Comparison of ENCODE assay signal across 9 mouse cellular contexts in genomic region chr4:133440377-133440795, GRCm38 (mm10). TPM values are rescaled to one million over a fixed set of nuclear protein-coding genes. Genes with fewer than 3 reads are reported as not detected.
A peak's percentile ranks its signal among the peaks of the same experiment; 100 is the strongest.
DNase-seq lines count a peak whose midpoint lies in the region; ATAC-seq and TF ChIP-seq lines count a peak whose summit lies in the region.
"Had no signal": no experiment of that assay in that cellular context is flagged by ENCODE, and none has a peak within 500 bp of the region (broad histone marks: within the 10 kb centered on the region; RNA-seq: fewer than 3 reads in every experiment).

No protein-coding gene starts in this region.

- WGBS in embryonic facial prominence, embryonic 12.5 days, result 3% methylated on average over 6 of the region's 6 CpGs
- 7% methylated on average over 6 of the region's 6 CpGs for WGBS in intestine, embryonic 15.5 days
- 3% methylated on average over 6 of the region's 6 CpGs for WGBS in neural tube, embryonic 13.5 days

- no peaks in the 10 kb centered on the region for H3K36me3 ChIP-seq in embryonic facial prominence, embryonic 12.5 days
- H3K36me3 ChIP-seq in intestine, embryonic 15.5 days, result no peaks in the 10 kb centered on the region
- no peaks in the 10 kb centered on the region for H3K36me3 ChIP-seq in neural tube, embryonic 13.5 days

- H3K9ac ChIP-seq in embryonic facial prominence, embryonic 12.5 days, result no peak overlapping the region
- H3K9ac ChIP-seq in intestine, embryonic 15.5 days, result no peak overlapping the region
- H3K9ac ChIP-seq in neural tube, embryonic 13.5 days, result peak overlapping the region; percentile 55; the same call in 1 of the 2 replicates

- intact Hi-C loops in left cerebral cortex, postnatal 4 days (cut with DNase I), result no loop called here
- intact Hi-C loops in left cerebral cortex, adult 2 months (cut with DNase I), result no loop called here

- no peak for TF ChIP-seq CTCF in left cerebral cortex, adult 2 months (IDR thresholded peaks at IDR 0.05)

- peak; percentile 73 for ATAC-seq in embryonic facial prominence, embryonic 12.5 days (ENCODE audit: insufficient number of reproducible peaks, insufficient read depth, low FRiP score, low TSS enrichment)
- peak; percentile 94 for ATAC-seq in intestine, embryonic 15.5 days
- peak; percentile 86 for ATAC-seq in neural tube, embryonic 13.5 days (ENCODE audit: low read depth)
- ATAC-seq: Patski had no signal

- H3K27me3 ChIP-seq in embryonic facial prominence, embryonic 12.5 days, result no peaks in the 10 kb centered on the region
- H3K27me3 ChIP-seq in intestine, embryonic 15.5 days (replicated peaks), result no peaks in the 10 kb centered on the region
- no peaks in the 10 kb centered on the region for H3K27me3 ChIP-seq in neural tube, embryonic 13.5 days
- H3K27me3 ChIP-seq: Patski had no signal

- peak overlapping the region; percentile 47 for H3K4me2 ChIP-seq in embryonic facial prominence, embryonic 12.5 days (replicated peaks)
- peak overlapping the region; percentile 59 for H3K4me2 ChIP-seq in intestine, embryonic 15.5 days (replicated peaks)
- peak overlapping the region; percentile 49 for H3K4me2 ChIP-seq in neural tube, embryonic 13.5 days

- H3K9me3 ChIP-seq in embryonic facial prominence, embryonic 12.5 days, result no peaks in the 10 kb centered on the region
- no peaks in the 10 kb centered on the region for H3K9me3 ChIP-seq in intestine, embryonic 15.5 days
- H3K9me3 ChIP-seq in neural tube, embryonic 13.5 days, result no peaks in the 10 kb centered on the region

- peak overlapping the region; percentile 17; the same call in 1 of the 2 replicates for H3K4me3 ChIP-seq in embryonic facial prominence, embryonic 12.5 days
- peak overlapping the region; percentile 4 for H3K4me3 ChIP-seq in intestine, embryonic 15.5 days (replicated peaks)
- H3K4me3 ChIP-seq in neural tube, embryonic 13.5 days, result 0 out of 2 replicates have a peak overlapping the region, but pooled peaks have one; percentile 8
- H3K4me3 ChIP-seq in left cerebral cortex, adult 2 months, result no peak overlapping the region

- DNase-seq in left cerebral cortex, postnatal 4 days, result peak; percentile 40
- no peak for DNase-seq in left cerebral cortex, adult 9 months (ENCODE audit: low spot score in 2 of 2)
- DNase-seq in cerebellum, postnatal 4 days (ENCODE audit: low spot score in 2 of 2), result no peak
- DNase-seq in cerebellum, postnatal 36 days, result no peak
- no peak for DNase-seq in left cerebral cortex, adult 2 months (ENCODE audit: extremely low spot score in 1 of 2, low spot score in 2 of 2)

- H3K4me1 ChIP-seq in embryonic facial prominence, embryonic 12.5 days, result peaks cover 36% of the 10 kb centered on the region
- peaks cover 30% of the 10 kb centered on the region for H3K4me1 ChIP-seq in intestine, embryonic 15.5 days (replicated peaks)
- H3K4me1 ChIP-seq in neural tube, embryonic 13.5 days (replicated peaks), result peaks cover 26% of the 10 kb centered on the region

- H3K27ac ChIP-seq in embryonic facial prominence, embryonic 12.5 days, result peak overlapping the region; percentile 94
- H3K27ac ChIP-seq in intestine, embryonic 15.5 days, result peak overlapping the region; percentile 92
- peak overlapping the region; percentile 85 for H3K27ac ChIP-seq in neural tube, embryonic 13.5 days (replicated peaks)
- H3K27ac ChIP-seq in left cerebral cortex, adult 2 months, result no peak overlapping the region

RNA-seq across cellular contexts. Expression of gene Tent5b, which starts 39.5 kb away (rescaled TPM):
- not detected for total RNA-seq in left cerebral cortex, postnatal 4 days (2021)
- 1.9 and 2.1 TPM in 2 replicates for polyA plus RNA-seq in embryonic facial prominence, embryonic 12.5 days (2016; fragmentation: Nextera tagmentation; extraction: Ambion mirVana)
- polyA plus RNA-seq in intestine, embryonic 15.5 days (2015; fragmentation: Nextera tagmentation; extraction: Ambion mirVana), result 0.82 and 0.94 TPM in 2 replicates
- polyA plus RNA-seq in neural tube, embryonic 13.5 days (2015; fragmentation: Nextera tagmentation; extraction: Ambion mirVana), result 0.14 and 0.33 TPM in 2 replicates
- total RNA-seq in left cerebral cortex, adult 2 months (2021), result not detected

RNA-seq across cellular contexts. Expression of gene Trnp1, which starts 58.0 kb away (rescaled TPM):
- total RNA-seq in left cerebral cortex, postnatal 4 days (2021), result 10 to 100 TPM; 49.4 to 54.1 TPM
- polyA plus RNA-seq in embryonic facial prominence, embryonic 12.5 days (2016; fragmentation: Nextera tagmentation; extraction: Ambion mirVana), result 4.2 and 4.6 TPM in 2 replicates
- polyA plus RNA-seq in intestine, embryonic 15.5 days (2015; fragmentation: Nextera tagmentation; extraction: Ambion mirVana), result 1.6 and 1.7 TPM in 2 replicates
- polyA plus RNA-seq in neural tube, embryonic 13.5 days (2015; fragmentation: Nextera tagmentation; extraction: Ambion mirVana), result 5.0 and 6.7 TPM in 2 replicates
- 100 to 1,000 TPM; 156 to 160 TPM for total RNA-seq in left cerebral cortex, adult 2 months (2021)
